Mouse (Mus musculus): Measurements from ENCODE around the gene Rtl9. TPM values are rescaled to one million over a fixed set of nuclear protein-coding genes. Genes with fewer than 3 reads are reported as not detected.

Gene Rtl9
- polyA plus RNA-seq, 1 experiment: 0.02 TPM

GRCm38 (mm10) chrX:143067576-143067975, 31.8 kb upstream of the Rtl9 start:
- H3K79me2 ChIP-seq (ENCODE audit: control insufficient read depth, insufficient read depth): no peaks in the 10 kb centered on the region
- no peaks in the 10 kb centered on the region for H3K36me3 ChIP-seq (ENCODE audit: control insufficient read depth, insufficient read depth)
- TF ChIP-seq USF1 (IDR thresholded peaks at IDR 0.05; ENCODE audit: low read depth): no peak
- no peak for TF ChIP-seq MYOD1 (IDR thresholded peaks at IDR 0.05; ENCODE audit: control insufficient read depth in 1 of 3, insufficient read length in 2 of 3, low read depth in 2 of 3)
- TF ChIP-seq MAX (IDR thresholded peaks at IDR 0.05; ENCODE audit: low read depth): no peak
- no peaks in the 10 kb centered on the region for H3K27me3 ChIP-seq (ENCODE audit: control insufficient read depth, insufficient read depth, insufficient read length)
- no peak overlapping the region for H3K4me3 ChIP-seq
- H3ac ChIP-seq (ENCODE audit: control insufficient read depth, insufficient read length): no peak overlapping the region
- no peak overlapping the region for H3K4me2 ChIP-seq (ENCODE audit: low read depth)

- Histone ChIP-seq H3ac (ENCODE audit: control insufficient read depth, insufficient read length) (no peak overlapping the region), H3K79me2 (ENCODE audit: control insufficient read depth, insufficient read depth) (no peaks in the 10 kb centered on the region), H3K27me3 (ENCODE audit: control insufficient read depth, insufficient read depth, insufficient read length) (peaks cover 13% of the 10 kb centered on the region), H3K4me3 (no peak overlapping the region), H3K4me2 (ENCODE audit: low read depth) (no peak overlapping the region), H3K36me3 (ENCODE audit: control insufficient read depth, insufficient read depth) (no peaks in the 10 kb centered on the region)
- no peak for TF ChIP-seq MAX (IDR thresholded peaks at IDR 0.05; ENCODE audit: low read depth)
- TF ChIP-seq CEBPB (IDR thresholded peaks at IDR 0.05; ENCODE audit: insufficient read depth, poor library complexity, severe bottlenecking): no peak
- TF ChIP-seq USF1 (IDR thresholded peaks at IDR 0.05; ENCODE audit: low read depth): no peak
Observed at GRCm38 (mm10) chrX:143080458-143081336, 18.7 kb upstream of the Rtl9 start.

GRCm38 (mm10) chrX:143082732-143083131, 16.7 kb upstream of the Rtl9 start:
- Histone ChIP-seq H3K36me3 (ENCODE audit: control insufficient read depth, insufficient read depth) (no peaks in the 10 kb centered on the region), H3ac (ENCODE audit: control insufficient read depth, insufficient read length) (no peak overlapping the region), H3K4me2 (ENCODE audit: low read depth) (no peak overlapping the region), H3K27me3 (ENCODE audit: control insufficient read depth, insufficient read depth, insufficient read length) (peaks cover 14% of the 10 kb centered on the region), H3K4me3 (no peak overlapping the region), H3K79me2 (ENCODE audit: control insufficient read depth, insufficient read depth) (no peaks in the 10 kb centered on the region)
- TF ChIP-seq POLR2A (IDR thresholded peaks at IDR 0.05; ENCODE audit: insufficient read length, low read depth): no peak
- TF ChIP-seq MAX (IDR thresholded peaks at IDR 0.05; ENCODE audit: low read depth): no peak
- no peak for TF ChIP-seq USF1 (IDR thresholded peaks at IDR 0.05; ENCODE audit: low read depth)
- no peak for TF ChIP-seq SRF (IDR thresholded peaks at IDR 0.05; ENCODE audit: control insufficient read depth, insufficient read length, low read depth)
- no peak for TF ChIP-seq TCF12 (IDR thresholded peaks at IDR 0.05; ENCODE audit: insufficient read depth, poor library complexity, severe bottlenecking)
- TF ChIP-seq REST (IDR thresholded peaks at IDR 0.05; ENCODE audit: insufficient read depth, insufficient read length): no peak
- no peak for TF ChIP-seq MYOD1 (IDR thresholded peaks at IDR 0.05; ENCODE audit: control insufficient read depth in 1 of 3, insufficient read length in 2 of 3, low read depth in 2 of 3)
- no peak for TF ChIP-seq TCF3 (IDR thresholded peaks at IDR 0.05; ENCODE audit: insufficient read length, low read depth)
- TF ChIP-seq MYOG (IDR thresholded peaks at IDR 0.05; ENCODE audit: control insufficient read depth in 1 of 3, insufficient read depth in 1 of 3, insufficient read length in 2 of 3, low read depth in 2 of 3): no peak
- no peak for TF ChIP-seq POLR2AphosphoS2 (IDR thresholded peaks at IDR 0.05; ENCODE audit: insufficient read length, low read depth)
- TF ChIP-seq E2F4 (IDR thresholded peaks at IDR 0.05; ENCODE audit: insufficient read depth): no peak
- no peak for TF ChIP-seq CEBPB (IDR thresholded peaks at IDR 0.05; ENCODE audit: insufficient read depth, poor library complexity, severe bottlenecking)

GRCm38 (mm10) chrX:143088225-143088624, 11.2 kb upstream of the Rtl9 start:
- Histone ChIP-seq H3K4me2 (ENCODE audit: low read depth) (no peak overlapping the region), H3K79me2 (ENCODE audit: control insufficient read depth, insufficient read depth) (no peaks in the 10 kb centered on the region), H3ac (ENCODE audit: control insufficient read depth, insufficient read length) (no peak overlapping the region), H3K36me3 (ENCODE audit: control insufficient read depth, insufficient read depth) (no peaks in the 10 kb centered on the region), H3K4me3 (no peak overlapping the region), H3K27me3 (ENCODE audit: control insufficient read depth, insufficient read depth, insufficient read length) (peaks cover 15% of the 10 kb centered on the region)
- TF ChIP-seq USF1 (IDR thresholded peaks at IDR 0.05; ENCODE audit: low read depth): no peak
- no peak for TF ChIP-seq MYOD1 (IDR thresholded peaks at IDR 0.05; ENCODE audit: control insufficient read depth in 1 of 3, insufficient read length in 2 of 3, low read depth in 2 of 3)
- TF ChIP-seq CEBPB (IDR thresholded peaks at IDR 0.05; ENCODE audit: insufficient read depth, poor library complexity, severe bottlenecking): no peak
- no peak for TF ChIP-seq TCF12 (IDR thresholded peaks at IDR 0.05; ENCODE audit: insufficient read depth, poor library complexity, severe bottlenecking)

GRCm38 (mm10) chrX:143090904-143091588, 8.3 kb upstream of the Rtl9 start:
- no peak overlapping the region for H3ac ChIP-seq (ENCODE audit: control insufficient read depth, insufficient read length)
- H3K27me3 ChIP-seq (ENCODE audit: control insufficient read depth, insufficient read depth, insufficient read length): peaks cover 7% of the 10 kb centered on the region
- TF ChIP-seq MAX (IDR thresholded peaks at IDR 0.05; ENCODE audit: low read depth): no peak
- no peak for TF ChIP-seq E2F4 (IDR thresholded peaks at IDR 0.05; ENCODE audit: insufficient read depth)
- TF ChIP-seq USF1 (IDR thresholded peaks at IDR 0.05; ENCODE audit: low read depth): no peak
- TF ChIP-seq TCF3 (IDR thresholded peaks at IDR 0.05; ENCODE audit: insufficient read length, low read depth): no peak
- no peak for TF ChIP-seq REST (IDR thresholded peaks at IDR 0.05; ENCODE audit: insufficient read depth, insufficient read length)
- no peak for TF ChIP-seq TCF12 (IDR thresholded peaks at IDR 0.05; ENCODE audit: insufficient read depth, poor library complexity, severe bottlenecking)
- TF ChIP-seq POLR2AphosphoS2 (IDR thresholded peaks at IDR 0.05; ENCODE audit: insufficient read length, low read depth): no peak
- TF ChIP-seq POLR2A (IDR thresholded peaks at IDR 0.05; ENCODE audit: insufficient read length, low read depth): no peak
- no peak for TF ChIP-seq MYOD1 (IDR thresholded peaks at IDR 0.05; ENCODE audit: control insufficient read depth in 1 of 3, insufficient read length in 2 of 3, low read depth in 2 of 3)
- no peak for TF ChIP-seq MYOG (IDR thresholded peaks at IDR 0.05; ENCODE audit: control insufficient read depth in 1 of 3, insufficient read depth in 1 of 3, insufficient read length in 2 of 3, low read depth in 2 of 3)
- TF ChIP-seq CEBPB (IDR thresholded peaks at IDR 0.05; ENCODE audit: insufficient read depth, poor library complexity, severe bottlenecking): no peak
- no peak for TF ChIP-seq SRF (IDR thresholded peaks at IDR 0.05; ENCODE audit: control insufficient read depth, insufficient read length, low read depth)
- H3K79me2 ChIP-seq (ENCODE audit: control insufficient read depth, insufficient read depth): no peaks in the 10 kb centered on the region
- no peak overlapping the region for H3K4me3 ChIP-seq
- H3K4me2 ChIP-seq (ENCODE audit: low read depth): no peak overlapping the region
- H3K36me3 ChIP-seq (ENCODE audit: control insufficient read depth, insufficient read depth): no peaks in the 10 kb centered on the region
